Mouse (Mus musculus) cortical plate, adult 2 months (tissue): ENCODE measurements around the gene 1810049J17Rik.

Experiments used
- CTCF ChIP-seq: fragments of 200-500 bp; IDR thresholded peaks from 2 replicates; pipeline ENCODE4 v1.5.1; 2011; ENCODE audit warnings: mild to moderate bottlenecking, control low read depth, low read length; ENCODE audit not compliant: insufficient read depth; ENCODE audit errors: extremely low read depth
- POLR2A ChIP-seq: fragments of 200-500 bp; IDR thresholded peaks from 2 replicates; pipeline ENCODE4 v1.6.1; 2011; ENCODE audit warnings: mild to moderate bottlenecking, low read length, control low read depth; ENCODE audit not compliant: insufficient read depth; ENCODE audit errors: extremely low read depth

DNA sequence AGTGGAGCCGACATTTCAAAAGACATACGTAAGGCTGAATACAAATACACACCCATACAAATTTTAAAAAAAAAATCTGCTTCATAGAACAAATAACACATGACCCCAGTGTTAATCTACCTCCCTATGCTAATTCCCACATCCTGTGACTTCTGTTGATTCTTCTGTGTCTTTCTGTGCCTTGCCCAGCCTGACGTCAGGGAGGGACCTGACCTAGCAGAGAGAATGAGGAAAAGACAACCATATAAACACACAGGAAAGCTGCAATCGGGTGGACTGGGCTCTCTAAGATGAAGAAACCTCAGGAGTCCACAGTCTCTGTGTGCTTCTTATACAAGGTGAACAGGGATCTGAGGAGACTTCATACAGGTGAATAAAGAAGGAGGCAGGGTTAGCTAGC lies 14.6 kb downstream of the 1810049J17Rik start:
- TF ChIP-seq CTCF (no peak), POLR2A (no peak)
